Mouse (Mus musculus) forebrain, postnatal 0 days (tissue): ENCODE measurements at regions not wholly inside any gene's neighbourhood (a gene's known extent, or its start where the extent isn't known, plus 50 kb on each side); places are given as distances from the start of the nearest gene placed in this dataset.

Experiments
- ATAC-seq: fragments of 200-750 bp; cut with Nextera tagmentation; 2 replicates; pipeline ENCODE4 v1.8.0; 2017; ENCODE audit warnings: mild to moderate bottlenecking, moderate library complexity
- DNase-seq: peaks from one replicate; pipeline ENCODE4 v3.0.0-alpha.2; 2015
- H3K27ac ChIP-seq: fragments of 300-500 bp; sonication (generic); 2 replicates; pipeline ENCODE4 v1.5.1; 2014; ENCODE audit warnings: low read depth, mild to moderate bottlenecking, antibody characterized with exemption, low read length, moderate library complexity, mixed read lengths
- H3K27me3 ChIP-seq: fragments of 300-500 bp; sonication (generic); 2 replicates; pipeline ENCODE4 v1.6.1; 2014; ENCODE audit warnings: mild to moderate bottlenecking, low read length, mixed read lengths; ENCODE audit not compliant: insufficient read depth
- H3K36me3 ChIP-seq: fragments of 300-500 bp; sonication (generic); 2 replicates; pipeline ENCODE4 v1.6.1; 2014; ENCODE audit warnings: mild to moderate bottlenecking, moderate library complexity; ENCODE audit not compliant: insufficient read depth
- H3K4me1 ChIP-seq: fragments of 300-500 bp; sonication (generic); 2 replicates; pipeline ENCODE4 v1.6.1; 2014; ENCODE audit warnings: antibody characterized with exemption; ENCODE audit not compliant: insufficient read depth
- H3K4me2 ChIP-seq: fragments of 300-500 bp; sonication (generic); 2 replicates; pipeline ENCODE4 v1.6.1; 2014; ENCODE audit warnings: low read depth, mild to moderate bottlenecking, moderate library complexity
- H3K4me3 ChIP-seq: fragments of 300-500 bp; sonication (generic); 2 replicates; pipeline ENCODE4 v1.5.1; 2014; ENCODE audit warnings: low read depth, low read length, mixed read lengths
- H3K9ac ChIP-seq: fragments of 300-500 bp; sonication (generic); 2 replicates; pipeline ENCODE4 v1.6.1; 2014; ENCODE audit warnings: mild to moderate bottlenecking
- H3K9me3 ChIP-seq: fragments of 300-500 bp; sonication (generic); 2 replicates; pipeline ENCODE4 v1.6.1; 2016; ENCODE audit warnings: low read length
- CTCF ChIP-seq: sonication (generic); IDR thresholded peaks from 2 replicates; pipeline ENCODE4 v1.5.1; 2016; ENCODE audit warnings: antibody characterized with exemption, control low read depth, low read depth

DNA sequence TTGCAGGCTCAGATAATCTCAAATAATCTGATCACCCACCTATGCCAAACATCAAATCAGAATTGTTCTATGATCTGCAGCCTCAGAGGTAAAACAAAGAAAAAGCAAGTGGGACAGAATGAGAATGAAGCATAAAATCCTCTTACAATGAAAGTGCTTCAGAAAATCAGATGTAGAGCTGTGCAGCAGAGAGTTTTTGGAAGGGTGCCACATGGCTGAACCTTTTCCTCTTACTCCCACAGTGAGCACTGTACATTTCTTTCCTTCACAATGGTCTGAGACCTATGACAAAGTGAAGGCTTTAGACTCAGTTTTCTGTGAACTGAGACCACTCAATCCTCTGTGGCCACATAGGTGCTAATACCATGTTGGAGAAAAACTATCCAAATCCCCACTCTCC lies 116.4 kb upstream of the Rag2 start:
- Histone ChIP-seq H3K9me3 (no peaks in the 10 kb centered on the region), H3K4me3 (no peak overlapping the region), H3K36me3 (no peaks in the 10 kb centered on the region), H3K9ac (no peak overlapping the region), H3K4me2 (no peak overlapping the region), H3K27me3 (no peaks in the 10 kb centered on the region), H3K27ac (no peak overlapping the region), H3K4me1 (no peaks in the 10 kb centered on the region)
- TF ChIP-seq CTCF = no peak
- DNase-seq (peak; percentile 20), ATAC-seq (no peak)
